Mouse (Mus musculus) adrenal gland, adult 8-10 months (tissue): ENCODE results near the gene Gm5168. TPM values are rescaled to one million over a fixed set of nuclear protein-coding genes. Genes with fewer than 3 reads are reported as not detected.
"Not testable (repeated sequence)": the region's sequence is repeated elsewhere in the genome, so short reads cannot be mapped to it uniquely, and the experiment has no call there.

Source experiments
- DNase-seq: peaks from one replicate; pipeline ENCODE4 v3.0.0; 2022
- total RNA-seq, 4 experiments: library from RNA; stranded (reverse); gene quantifications; 2 replicates each; pipeline ENCODE4 v1.2.4; 2022

The Gm5168 gene
- total RNA-seq = not detected

GRCm38 (mm10) chrX:26050941-26051340, at the start of gene Gm5168:
Gm5168 (minus strand) TSS chrX:26051041.
- not testable (repeated sequence) for DNase-seq

Other genes with a start within 250 kb of the Gm5168 start
- gene Gm2012, start 180.3 kb upstream of the Gm5168 start, total RNA-seq = not detected